Mouse (Mus musculus): ENCODE measurements around the gene Prr19. TPM values are rescaled to one million over a fixed set of nuclear protein-coding genes. Genes with fewer than 3 reads are reported as not detected.

Prr19 gene
- polyA plus RNA-seq, 1 experiment from 2014 or later: not detected

DNA sequence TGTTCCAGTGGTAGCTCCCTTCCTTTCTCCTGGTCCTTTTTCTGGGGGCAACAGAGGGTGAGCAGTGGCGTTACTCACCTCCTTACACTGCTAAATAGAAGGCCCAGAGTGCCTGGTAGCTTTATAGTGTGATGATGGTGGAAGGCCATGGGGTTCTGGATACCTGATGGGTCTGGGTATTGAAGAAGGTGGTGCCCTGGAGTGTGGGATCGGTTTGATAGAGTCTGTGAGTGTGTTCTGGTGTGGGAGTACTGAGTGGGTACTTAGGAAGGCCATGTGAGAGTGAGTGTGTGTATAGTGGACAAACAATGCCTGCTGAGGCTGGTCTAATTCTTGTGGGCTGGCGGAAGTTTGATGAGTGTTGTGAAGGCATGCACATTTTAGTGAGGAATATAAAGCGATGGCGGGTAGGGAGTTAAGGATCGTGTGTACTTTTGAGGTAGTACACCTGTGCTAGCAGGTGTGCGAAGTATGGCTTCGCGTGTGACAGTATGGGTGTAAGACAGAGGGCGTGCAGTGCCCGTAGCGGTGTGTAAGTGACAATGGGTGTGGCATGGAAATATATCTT lies 20.0 kb upstream of the Prr19 start:
- no peak overlapping the region; the same call in 1 of the 2 replicates for H3K4me3 ChIP-seq (ENCODE audit: inconsistent target)
- 36% methylated on average over 12 of the region's 12 CpGs for WGBS (ENCODE audit: missing documents)
- peaks cover 65% of the 10 kb centered on the region for H3K79me2 ChIP-seq (ENCODE audit: inconsistent target)
- peak overlapping the region; percentile 95 for H3K27ac ChIP-seq
- H3K36me3 ChIP-seq (ENCODE audit: inconsistent target): peaks cover 15% of the 10 kb centered on the region

DNA sequence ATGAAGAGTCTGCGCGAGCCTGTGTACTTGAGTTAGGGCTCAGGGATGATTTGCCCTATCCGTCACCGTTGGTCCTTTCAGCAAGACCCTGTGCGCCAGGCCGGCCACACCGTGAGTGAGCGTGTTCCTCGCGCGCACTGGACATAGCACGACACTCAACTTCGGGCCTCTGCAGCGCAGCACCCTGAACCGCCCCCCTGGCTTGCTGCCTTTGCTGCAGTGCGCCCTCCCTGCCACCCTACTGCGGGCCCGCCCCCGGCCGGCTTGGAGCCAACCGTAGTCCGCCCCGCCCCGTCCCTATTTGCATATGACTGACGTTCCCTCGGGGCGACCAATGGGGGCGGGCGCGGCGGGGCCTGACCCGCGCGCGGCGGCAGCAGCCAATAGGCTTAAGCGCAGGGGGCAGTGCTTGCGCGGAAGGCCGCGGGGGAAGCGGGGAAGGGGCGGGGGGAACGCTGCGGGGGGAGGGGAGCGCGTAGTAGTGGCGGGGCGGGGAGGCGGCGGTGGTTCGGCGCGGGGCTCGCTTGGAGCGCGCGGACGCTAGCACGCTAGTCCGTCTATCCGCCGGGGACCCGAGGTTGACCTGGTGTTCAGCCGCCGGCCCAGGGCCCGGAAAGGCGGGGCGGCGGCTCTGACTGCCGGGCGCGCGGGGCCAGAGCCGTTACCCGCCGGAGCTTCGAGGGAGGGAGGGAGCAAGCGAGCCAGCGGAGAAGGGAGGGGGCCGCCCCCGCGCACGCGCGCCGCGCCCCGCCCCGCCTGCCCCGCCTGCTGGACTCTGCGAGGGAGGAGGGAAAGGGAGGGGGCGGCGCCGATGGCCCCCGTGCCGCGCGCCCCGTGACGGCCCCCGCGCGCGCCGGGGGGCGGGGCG lies 19.2 kb upstream of the Prr19 start:
- peaks cover 67% of the 10 kb centered on the region for H3K79me2 ChIP-seq (ENCODE audit: inconsistent target)
- peaks cover 23% of the 10 kb centered on the region for H3K36me3 ChIP-seq (ENCODE audit: inconsistent target)
- no peak overlapping the region; the same call in 1 of the 2 replicates for H3K4me3 ChIP-seq (ENCODE audit: inconsistent target)
- H3K27ac ChIP-seq: peak overlapping the region; percentile 95
- 1% methylated on average over 74 of the region's 108 CpGs for WGBS (ENCODE audit: missing documents)

DNA sequence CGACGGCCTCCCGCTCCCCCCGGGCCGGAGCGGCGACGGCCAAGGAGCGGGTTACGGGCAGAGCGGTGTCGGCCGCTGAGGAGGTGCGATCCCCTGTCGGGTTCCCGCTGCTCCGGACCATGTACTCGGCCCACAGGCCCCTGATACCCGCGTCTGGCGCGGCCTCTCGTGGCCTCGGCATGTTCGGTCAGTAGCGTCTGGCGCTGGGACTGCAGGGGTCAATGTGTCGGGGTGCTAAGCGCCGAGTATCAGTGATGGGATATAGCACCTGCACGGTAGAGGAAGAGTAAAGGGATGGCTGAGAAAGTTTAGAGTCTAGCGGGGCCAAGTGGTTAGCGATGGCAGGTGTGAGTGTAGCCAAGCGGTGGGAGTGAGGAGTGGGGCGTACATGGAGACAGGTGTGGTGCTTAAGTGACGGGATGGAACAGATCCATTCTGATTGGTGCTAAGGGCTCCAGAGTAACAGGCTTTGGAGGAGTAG lies 18.4 kb upstream of the Prr19 start:
- WGBS (ENCODE audit: missing documents): 2% methylated on average over 31 of the region's 36 CpGs
- Histone ChIP-seq H3K79me2 (ENCODE audit: inconsistent target) (peaks cover 64% of the 10 kb centered on the region), H3K4me3 (ENCODE audit: inconsistent target) (peak overlapping the region; percentile 87), H3K36me3 (ENCODE audit: inconsistent target) (peaks cover 31% of the 10 kb centered on the region), H3K27ac (peak overlapping the region; percentile 81)

DNA sequence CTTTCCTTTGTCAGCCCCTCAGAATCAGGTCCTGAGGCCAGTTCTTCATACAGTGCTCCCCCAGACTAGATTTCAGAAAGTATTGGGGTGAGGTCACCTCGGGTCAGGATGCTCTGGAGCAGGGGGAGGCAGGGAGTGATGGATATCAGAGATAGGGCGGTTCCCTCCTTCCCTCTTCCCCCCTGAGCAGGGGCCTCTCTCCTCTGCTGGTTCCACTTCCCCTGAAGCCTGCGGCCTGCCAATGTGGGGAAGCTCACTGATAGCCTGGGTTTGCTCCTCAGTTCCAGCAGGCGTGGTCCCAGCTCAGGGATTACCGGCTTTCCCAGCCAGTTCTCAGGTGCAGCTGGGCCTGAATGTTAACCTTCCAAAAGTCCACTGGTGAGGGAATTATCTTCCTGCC lies 17.6 kb upstream of the Prr19 start:
- H3K36me3 ChIP-seq (ENCODE audit: inconsistent target): peaks cover 39% of the 10 kb centered on the region
- H3K4me3 ChIP-seq (ENCODE audit: inconsistent target): peak overlapping the region; percentile 87
- peaks cover 64% of the 10 kb centered on the region for H3K79me2 ChIP-seq (ENCODE audit: inconsistent target)
- WGBS (ENCODE audit: missing documents): 2% methylated on average over 5 of the region's 5 CpGs
- H3K27ac ChIP-seq: peak overlapping the region; percentile 81

DNA sequence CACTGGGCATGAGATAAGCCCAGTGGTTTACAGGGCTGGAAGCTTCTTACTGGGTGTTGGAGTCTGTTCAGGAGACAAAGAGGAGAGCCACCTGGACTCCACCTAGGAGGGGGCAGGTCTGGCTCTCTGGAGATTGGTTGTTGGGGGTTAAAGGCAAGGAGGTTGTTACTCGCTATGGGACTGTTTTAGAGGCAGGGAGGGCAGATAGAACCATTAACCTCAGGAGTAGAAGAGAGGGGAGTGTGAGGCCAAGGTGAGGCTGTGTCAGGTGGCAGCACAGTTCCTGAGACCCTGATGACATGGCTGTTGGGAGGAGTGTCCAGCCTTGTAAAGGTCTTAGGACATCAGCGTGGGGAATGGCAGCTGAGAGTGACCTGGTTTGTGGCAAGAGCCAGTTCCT lies 17.0 kb upstream of the Prr19 start:
- H3K36me3 ChIP-seq (ENCODE audit: inconsistent target): peaks cover 45% of the 10 kb centered on the region
- H3K79me2 ChIP-seq (ENCODE audit: inconsistent target): peaks cover 64% of the 10 kb centered on the region
- 31% methylated on average over 2 of the region's 2 CpGs for WGBS (ENCODE audit: missing documents)
- H3K27ac ChIP-seq: peak overlapping the region; percentile 81
- peak overlapping the region; percentile 87 for H3K4me3 ChIP-seq (ENCODE audit: inconsistent target)

DNA sequence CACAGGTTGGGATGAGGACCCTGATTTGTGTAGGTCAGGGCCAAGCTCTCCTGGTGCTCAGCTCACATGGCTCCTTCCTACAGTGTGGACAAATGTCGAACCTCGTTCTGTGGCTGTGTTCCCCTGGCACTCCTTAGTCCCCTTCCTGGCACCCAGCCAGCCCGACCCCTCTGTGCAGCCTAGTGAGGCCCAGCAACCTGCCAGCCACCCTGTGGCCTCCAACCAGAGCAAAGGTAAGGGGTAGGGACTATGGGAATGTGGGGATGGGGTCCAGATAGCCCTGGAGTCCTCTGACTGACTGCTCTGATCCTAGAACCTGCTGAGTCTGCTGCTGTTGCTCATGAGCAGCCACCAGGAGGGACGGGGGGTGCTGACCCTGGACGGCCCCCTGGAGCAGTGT lies 16.4 kb upstream of the Prr19 start:
- 77% methylated on average over 5 of the region's 5 CpGs for WGBS (ENCODE audit: missing documents)
- Histone ChIP-seq H3K4me3 (ENCODE audit: inconsistent target) (no peak overlapping the region), H3K79me2 (ENCODE audit: inconsistent target) (peaks cover 62% of the 10 kb centered on the region), H3K27ac (no peak overlapping the region), H3K36me3 (ENCODE audit: inconsistent target) (peaks cover 50% of the 10 kb centered on the region)

DNA sequence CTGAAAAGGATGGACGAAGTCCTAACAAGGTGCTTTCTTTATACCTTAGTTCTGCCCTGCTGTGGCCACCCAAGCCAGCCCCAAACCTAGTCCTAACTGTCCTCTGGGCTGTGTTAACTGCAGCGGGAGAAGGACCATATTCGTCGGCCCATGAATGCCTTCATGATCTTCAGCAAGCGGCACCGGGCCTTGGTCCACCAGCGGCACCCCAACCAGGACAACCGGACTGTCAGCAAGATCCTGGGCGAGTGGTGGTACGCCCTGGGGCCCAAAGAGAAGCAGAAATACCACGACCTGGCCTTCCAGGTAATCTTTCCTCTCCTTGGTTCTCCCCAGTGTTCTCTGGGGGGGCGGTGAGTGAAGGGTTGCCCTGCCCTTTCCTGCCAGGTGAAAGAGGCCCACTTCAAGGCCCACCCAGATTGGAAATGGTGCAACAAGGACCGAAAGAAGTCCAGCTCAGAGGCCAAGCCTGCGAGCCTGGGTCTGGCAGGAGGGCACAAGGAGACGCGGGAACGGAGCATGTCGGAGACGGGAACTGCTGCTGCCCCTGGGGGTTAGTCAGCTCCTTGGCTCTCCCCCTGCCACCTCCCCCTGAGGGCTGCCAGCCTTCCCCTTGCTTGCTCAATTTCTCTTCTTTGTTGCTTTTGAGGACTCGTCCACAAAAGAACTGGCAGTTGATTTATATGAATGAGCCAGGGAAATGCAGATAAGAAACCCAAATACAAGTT lies 15.5 kb upstream of the Prr19 start:
- Histone ChIP-seq H3K27ac (no peak overlapping the region), H3K79me2 (ENCODE audit: inconsistent target) (peaks cover 53% of the 10 kb centered on the region), H3K4me3 (ENCODE audit: inconsistent target) (no peak overlapping the region), H3K36me3 (ENCODE audit: inconsistent target) (peaks cover 59% of the 10 kb centered on the region)
- 91% methylated on average over 19 of the region's 20 CpGs for WGBS (ENCODE audit: missing documents)

DNA sequence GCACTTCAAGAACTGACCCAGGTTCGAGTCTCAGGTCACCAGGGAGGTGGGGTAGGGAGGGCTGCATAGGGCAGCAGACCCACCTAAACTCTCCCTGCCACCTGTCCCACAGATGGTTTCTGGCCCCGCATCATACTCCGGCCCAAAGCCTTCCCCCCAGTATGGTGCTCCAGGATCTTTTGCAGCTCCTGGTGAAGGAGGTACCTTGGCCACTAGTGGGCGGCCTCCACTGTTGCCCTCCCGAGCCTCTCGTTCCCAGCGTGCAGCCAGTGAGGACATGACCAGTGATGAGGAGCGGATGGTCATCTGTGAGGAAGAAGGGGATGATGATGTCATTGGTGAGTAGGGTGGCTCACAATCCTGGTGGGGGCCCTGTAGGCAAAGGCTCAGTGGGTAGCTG lies 14.2 kb upstream of the Prr19 start:
- H3K79me2 ChIP-seq (ENCODE audit: inconsistent target): peaks cover 44% of the 10 kb centered on the region
- no peak overlapping the region for H3K27ac ChIP-seq
- no peak overlapping the region for H3K4me3 ChIP-seq (ENCODE audit: inconsistent target)
- peaks cover 68% of the 10 kb centered on the region for H3K36me3 ChIP-seq (ENCODE audit: inconsistent target)
- 86% methylated on average over 5 of the region's 8 CpGs for WGBS (ENCODE audit: missing documents)

DNA sequence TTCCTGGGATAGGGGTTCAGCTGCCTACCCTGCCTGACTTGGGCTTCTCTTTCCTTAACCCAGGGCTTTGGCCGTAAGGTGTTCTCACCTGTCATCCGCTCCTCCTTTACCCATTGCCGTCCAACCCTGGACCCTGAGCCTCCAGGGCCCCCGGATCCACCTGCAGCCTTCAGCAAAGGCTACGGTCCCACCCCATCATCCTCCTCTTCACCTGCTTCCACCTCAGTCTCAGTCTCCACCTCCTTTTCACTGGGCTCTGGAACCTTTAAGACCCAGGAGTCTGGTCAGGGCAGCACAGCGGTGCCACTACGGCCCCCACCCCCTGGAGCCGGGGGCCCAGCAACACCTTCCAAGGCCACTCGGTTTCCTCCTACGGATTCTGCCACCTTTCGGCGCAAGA lies 13.2 kb upstream of the Prr19 start:
- Histone ChIP-seq H3K27ac (no peak overlapping the region), H3K79me2 (ENCODE audit: inconsistent target) (peaks cover 40% of the 10 kb centered on the region), H3K36me3 (ENCODE audit: inconsistent target) (peaks cover 78% of the 10 kb centered on the region), H3K4me3 (ENCODE audit: inconsistent target) (no peak overlapping the region)
- WGBS (ENCODE audit: missing documents): 98% methylated on average over 12 of the region's 12 CpGs

DNA sequence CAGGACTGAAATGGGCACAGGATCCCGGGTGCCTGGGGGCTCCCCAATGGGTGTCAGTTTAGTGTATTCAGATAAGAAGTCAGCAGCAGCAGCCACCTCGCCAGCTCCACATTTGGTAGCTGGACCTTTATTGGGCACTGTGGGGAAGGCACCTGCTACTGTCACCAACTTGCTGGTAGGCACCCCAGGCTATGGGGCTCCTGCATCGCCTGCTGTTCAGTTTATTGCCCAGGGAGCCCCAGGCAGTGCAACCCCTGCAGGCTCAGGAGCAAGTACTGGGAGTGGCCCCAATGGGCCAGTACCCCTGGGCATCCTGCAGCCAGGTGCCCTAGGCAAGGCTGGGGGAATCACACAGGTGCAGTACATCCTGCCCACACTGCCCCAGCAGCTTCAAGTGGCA lies 12.5 kb upstream of the Prr19 start:
- Histone ChIP-seq H3K36me3 (ENCODE audit: inconsistent target) (peaks cover 82% of the 10 kb centered on the region), H3K4me3 (ENCODE audit: inconsistent target) (no peak overlapping the region), H3K27ac (no peak overlapping the region), H3K79me2 (ENCODE audit: inconsistent target) (peaks cover 33% of the 10 kb centered on the region)
- 97% methylated on average over 3 of the region's 3 CpGs for WGBS (ENCODE audit: missing documents)

DNA sequence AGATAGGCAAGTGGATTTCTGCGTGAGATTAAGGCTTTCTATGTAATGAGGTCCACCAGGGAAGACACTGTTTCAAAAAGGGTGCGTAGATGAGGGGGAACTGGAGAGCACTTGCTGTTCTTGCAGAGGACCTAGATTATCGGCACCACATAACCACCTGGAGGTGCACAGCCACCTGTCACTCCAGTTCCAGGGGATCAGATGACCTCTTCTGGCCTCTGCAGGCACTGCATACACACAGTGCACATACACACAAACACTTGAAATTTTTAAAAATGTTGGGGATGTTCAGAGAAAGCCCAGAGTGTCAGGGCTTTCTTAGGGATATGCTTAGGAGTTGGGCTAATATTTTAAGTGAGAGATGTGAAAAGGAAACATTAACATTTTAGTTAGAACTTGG lies 11.3 kb upstream of the Prr19 start:
- 95% methylated on average over 3 of the region's 3 CpGs for WGBS (ENCODE audit: missing documents)
- Histone ChIP-seq H3K36me3 (ENCODE audit: inconsistent target) (peaks cover 83% of the 10 kb centered on the region), H3K4me3 (ENCODE audit: inconsistent target) (no peak overlapping the region), H3K79me2 (ENCODE audit: inconsistent target) (peaks cover 21% of the 10 kb centered on the region), H3K27ac (no peak overlapping the region)

DNA sequence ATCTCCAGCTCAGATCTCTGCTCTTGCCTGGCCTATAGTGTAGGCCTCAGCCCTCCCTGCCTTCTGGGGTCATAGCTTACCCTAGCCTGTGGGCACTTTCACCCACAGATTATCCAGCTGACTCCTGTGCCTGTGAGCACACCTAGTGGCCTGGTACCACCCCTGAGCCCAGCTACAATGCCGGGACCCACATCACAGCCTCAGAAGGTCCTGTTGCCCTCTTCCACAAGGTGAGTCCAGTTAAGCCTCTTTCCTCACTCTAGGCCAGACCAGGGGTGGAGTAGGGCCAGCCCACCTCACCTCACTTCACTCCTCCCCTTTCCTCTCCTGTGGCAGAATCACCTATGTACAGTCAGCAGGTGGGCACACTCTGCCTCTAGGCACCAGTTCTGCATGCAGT lies 10.7 kb upstream of the Prr19 start:
- H3K4me3 ChIP-seq (ENCODE audit: inconsistent target): no peak overlapping the region
- no peak overlapping the region for H3K27ac ChIP-seq
- WGBS (ENCODE audit: missing documents): 100% methylated on average over 1 of the region's 1 CpGs
- H3K36me3 ChIP-seq (ENCODE audit: inconsistent target): peaks cover 78% of the 10 kb centered on the region
- H3K79me2 ChIP-seq (ENCODE audit: inconsistent target): peaks cover 16% of the 10 kb centered on the region; the same call in 1 of the 2 replicates

DNA sequence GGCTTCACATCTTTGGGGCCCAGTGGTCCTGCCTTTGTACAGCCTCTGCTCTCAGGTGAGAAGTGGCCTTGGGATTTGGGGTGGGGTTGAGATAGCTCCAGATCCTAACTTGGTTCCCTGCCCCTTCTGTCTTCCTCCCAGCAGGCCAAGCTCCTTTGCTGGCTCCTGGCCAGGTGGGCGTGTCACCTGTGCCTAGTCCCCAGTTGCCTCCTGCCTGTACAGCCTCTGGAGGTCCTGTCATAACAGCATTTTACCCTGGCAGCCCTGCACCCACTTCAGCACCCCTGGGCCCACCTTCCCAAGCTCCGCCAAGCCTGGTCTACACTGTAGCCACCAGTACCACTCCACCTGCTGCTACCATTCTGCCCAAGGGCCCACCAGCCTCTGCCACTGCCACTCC lies 10.3 kb upstream of the Prr19 start:
- Histone ChIP-seq H3K36me3 (ENCODE audit: inconsistent target) (peaks cover 73% of the 10 kb centered on the region), H3K79me2 (ENCODE audit: inconsistent target) (peaks cover 11% of the 10 kb centered on the region; the same call in 1 of the 2 replicates), H3K4me3 (ENCODE audit: inconsistent target) (no peak overlapping the region), H3K27ac (no peak overlapping the region)
- 97% methylated on average over 2 of the region's 2 CpGs for WGBS (ENCODE audit: missing documents)

DNA sequence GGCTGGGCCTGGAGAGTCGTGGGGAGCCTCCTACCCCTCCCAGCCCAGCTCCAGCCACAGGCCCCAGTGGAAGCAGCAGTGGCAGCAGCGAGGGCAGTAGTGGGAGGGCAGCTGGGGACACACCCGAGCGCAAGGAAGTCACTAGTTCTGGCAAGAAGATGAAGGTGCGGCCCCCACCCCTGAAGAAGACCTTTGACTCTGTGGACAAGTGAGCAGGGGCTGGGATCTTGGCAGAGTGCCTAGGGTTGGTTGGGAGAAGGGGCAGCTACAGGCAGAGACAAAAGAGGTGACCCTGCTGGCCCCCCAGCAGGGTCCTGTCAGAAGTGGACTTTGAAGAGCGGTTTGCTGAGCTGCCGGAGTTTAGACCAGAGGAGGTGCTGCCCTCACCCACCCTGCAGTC lies 9.1 kb upstream of the Prr19 start:
- 89% methylated on average over 7 of the region's 7 CpGs for WGBS (ENCODE audit: missing documents)
- Histone ChIP-seq H3K4me3 (ENCODE audit: inconsistent target) (no peak overlapping the region), H3K36me3 (ENCODE audit: inconsistent target) (peaks cover 61% of the 10 kb centered on the region), H3K27ac (no peak overlapping the region), H3K79me2 (ENCODE audit: inconsistent target) (peaks cover 2% of the 10 kb centered on the region; the same call in 1 of the 2 replicates)

Measured in macrophage (primary cell).